Mouse (Mus musculus) lung, postnatal 36 days (tissue): Measurements from ENCODE around the gene Mid1.
A peak's percentile ranks its signal among the peaks of the same experiment; 100 is the strongest.

Experiments
- DNase-seq: peaks from one replicate; pipeline ENCODE4 v3.0.0; 2022; ENCODE audit warnings: mixed read lengths

Gene Mid1

GRCm38 (mm10) chrX:169685131-169685530 is at the start of gene Mid1:
Mid1 (plus strand) TSS chrX:169685199.
- no peak for DNase-seq

- DNase-seq, result no peak
Observed at GRCm38 (mm10) chrX:169673056-169673455, 11.9 kb upstream of the Mid1 start.

DNA sequence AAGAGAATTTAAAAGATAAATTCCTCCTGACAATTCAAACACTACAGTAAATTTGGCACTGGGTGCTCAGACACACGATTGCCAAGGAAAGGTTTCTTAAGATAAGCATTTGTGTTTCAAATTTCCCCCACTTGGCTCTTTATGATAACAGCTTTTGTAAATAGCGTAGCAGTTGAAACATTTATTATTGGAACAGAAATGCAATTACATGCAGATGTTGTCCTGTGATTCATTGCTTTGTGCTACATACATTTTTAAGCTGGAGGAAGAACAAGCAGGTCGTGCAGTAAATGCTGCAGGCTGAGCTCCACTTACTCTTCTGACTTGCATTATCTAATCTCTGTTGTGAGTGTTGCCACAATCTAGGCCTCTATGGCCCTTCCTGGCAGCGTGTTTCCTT is 8.7 kb upstream of the Mid1 start:
- no peak for DNase-seq

- DNase-seq, result no peak
Observed at GRCm38 (mm10) chrX:169685731-169686130, 732 bp downstream of the Mid1 start.

- DNase-seq, result no peak
Observed at GRCm38 (mm10) chrX:169691217-169691616, 6.2 kb downstream of the Mid1 start.

DNA sequence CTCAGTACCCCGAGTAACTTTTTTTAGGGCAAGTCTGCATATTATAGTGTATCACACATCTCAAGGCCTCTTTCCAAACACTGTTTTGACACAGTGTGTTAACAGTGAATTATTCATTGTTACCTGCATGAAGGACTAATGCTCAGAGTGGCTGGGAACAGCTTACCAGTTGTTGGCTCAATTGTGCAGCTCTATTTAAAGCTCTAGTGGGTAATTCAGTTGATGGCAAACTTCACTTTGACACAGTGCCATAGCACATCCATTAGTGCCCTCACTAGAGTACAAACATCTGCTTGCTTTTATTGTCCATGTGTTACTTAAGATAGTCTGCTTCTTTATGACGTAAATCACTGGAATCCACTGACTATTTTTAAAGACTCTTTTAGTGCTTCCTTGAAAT is 6.7 kb downstream of the Mid1 start:
- DNase-seq, result no peak

GRCm38 (mm10) chrX:169692225-169692909 is 7.4 kb downstream of the Mid1 start:
- DNase-seq, result no peak

- no peak for DNase-seq
Observed at GRCm38 (mm10) chrX:169704016-169704602, 19.1 kb downstream of the Mid1 start.

DNA sequence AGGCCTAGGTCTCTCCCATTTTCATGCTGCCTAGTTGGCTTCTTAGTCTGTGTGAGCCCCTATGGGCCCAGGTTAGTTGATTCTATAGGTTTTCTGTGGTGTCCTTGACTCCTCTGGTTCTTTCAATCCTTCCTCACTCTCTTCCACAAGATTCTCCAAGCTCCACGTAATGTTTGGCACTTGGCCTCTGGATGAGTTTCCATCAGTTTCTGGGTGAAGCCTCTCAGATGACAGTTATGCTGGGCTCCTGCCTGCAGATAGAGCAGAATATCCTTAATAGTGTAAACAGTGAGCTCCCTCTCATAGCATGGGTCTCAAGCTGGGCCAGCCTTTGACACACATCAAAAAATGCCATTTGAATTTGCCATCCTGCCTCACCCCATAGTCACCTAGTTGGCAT is 38.5 kb downstream of the Mid1 start:
- no peak for DNase-seq

DNA sequence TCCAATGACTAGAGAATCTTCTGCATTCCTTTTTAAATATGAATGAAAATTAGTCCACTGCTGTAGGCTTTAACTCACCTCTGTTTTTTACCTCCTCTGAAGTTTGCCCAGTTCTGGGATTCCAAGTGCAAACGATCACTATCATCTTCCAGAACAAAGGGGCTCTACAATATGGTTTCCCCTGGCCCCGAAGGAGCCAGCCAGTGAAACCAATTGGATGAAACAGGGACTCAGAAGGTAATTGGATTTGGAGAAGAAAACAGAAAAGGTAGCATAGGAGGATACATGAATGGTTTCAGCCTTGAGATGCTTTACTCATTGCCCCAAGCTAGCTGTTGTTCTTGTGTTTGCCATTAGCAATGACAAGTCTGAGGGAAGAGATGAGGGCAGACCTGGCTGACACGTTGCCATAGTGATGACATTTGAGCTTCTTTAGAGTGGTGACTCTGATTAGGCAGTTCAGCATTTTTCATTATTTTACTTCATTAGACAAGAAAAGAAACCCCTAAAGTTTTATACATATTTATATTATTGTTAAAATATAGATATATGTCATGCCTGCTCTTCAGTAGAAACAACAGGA is 50.5 kb downstream of the Mid1 start:
- DNase-seq, result no peak

- DNase-seq, result no peak
Observed at GRCm38 (mm10) chrX:169758001-169758400, 73.0 kb downstream of the Mid1 start.

- DNase-seq, result no peak
Observed at GRCm38 (mm10) chrX:169779535-169779934, 94.5 kb downstream of the Mid1 start, which contains the start of gene 4933400A11Rik. 4933400A11Rik (minus strand) TSS chrX:169779635.

GRCm38 (mm10) chrX:169789702-169790101 is 104.7 kb downstream of the Mid1 start:
- DNase-seq, result no peak

DNA sequence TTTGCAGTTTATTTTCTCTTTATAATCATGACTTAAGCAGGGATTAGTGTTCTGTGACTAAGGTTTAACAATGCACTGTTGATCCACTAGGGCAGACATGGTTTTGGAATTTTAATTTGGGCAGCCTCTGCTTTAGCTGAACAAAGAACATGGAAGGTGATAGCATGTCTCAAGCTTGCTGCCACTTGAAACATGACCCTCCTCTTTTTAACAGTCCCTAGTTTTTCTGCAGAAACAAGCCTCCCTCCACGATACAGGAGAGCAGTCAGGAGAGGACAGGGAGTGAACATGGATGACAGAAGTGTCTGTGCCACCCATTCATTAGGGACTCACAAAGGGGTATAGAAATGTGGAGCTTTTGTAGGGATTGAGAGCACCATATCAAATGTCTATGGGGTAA is 107.9 kb downstream of the Mid1 start:
- DNase-seq, result no peak

DNA sequence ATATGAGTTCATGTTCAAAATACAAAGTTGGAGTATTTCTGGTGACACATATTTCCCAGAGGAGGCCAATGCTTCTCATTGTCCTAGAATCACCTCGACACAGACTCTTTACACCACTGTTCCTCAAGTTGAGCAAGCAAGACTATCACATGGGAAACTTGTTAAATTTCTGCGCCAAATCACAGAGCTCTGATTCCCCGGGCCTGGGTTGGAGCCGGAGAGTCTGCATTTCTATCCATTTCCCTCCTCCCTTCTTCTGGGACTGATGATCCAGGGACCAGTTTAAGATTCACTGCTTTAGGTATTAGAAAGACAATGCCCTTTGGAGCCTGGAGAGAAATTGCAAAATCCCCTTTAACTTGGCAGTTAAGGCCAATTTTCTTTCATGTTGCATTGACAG is 109.4 kb downstream of the Mid1 start:
- DNase-seq, result no peak

DNA sequence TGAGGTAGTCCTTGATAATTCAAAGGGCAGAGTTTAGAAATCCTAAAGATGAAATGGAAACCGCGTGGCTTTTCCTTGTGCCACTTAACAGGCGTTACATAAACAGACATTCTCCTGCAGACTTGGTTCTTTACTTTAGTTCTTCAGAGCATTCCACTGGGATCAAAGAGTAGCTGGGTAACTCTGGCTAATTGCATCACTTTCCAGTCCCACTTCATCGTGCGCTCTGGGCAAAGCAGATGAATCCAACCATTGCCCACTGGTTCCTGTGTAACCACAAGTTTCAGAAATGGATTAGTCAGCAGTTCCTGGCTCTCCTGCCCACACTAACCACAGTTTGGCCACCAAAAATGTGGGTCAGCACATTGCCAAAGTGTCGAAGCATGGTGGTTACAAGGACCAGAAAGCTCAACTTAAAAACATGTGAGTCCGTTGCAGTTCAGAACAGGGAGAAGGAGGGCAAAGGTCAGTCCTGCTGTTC is 109.9 kb downstream of the Mid1 start:
- peak; percentile 28 for DNase-seq

DNA sequence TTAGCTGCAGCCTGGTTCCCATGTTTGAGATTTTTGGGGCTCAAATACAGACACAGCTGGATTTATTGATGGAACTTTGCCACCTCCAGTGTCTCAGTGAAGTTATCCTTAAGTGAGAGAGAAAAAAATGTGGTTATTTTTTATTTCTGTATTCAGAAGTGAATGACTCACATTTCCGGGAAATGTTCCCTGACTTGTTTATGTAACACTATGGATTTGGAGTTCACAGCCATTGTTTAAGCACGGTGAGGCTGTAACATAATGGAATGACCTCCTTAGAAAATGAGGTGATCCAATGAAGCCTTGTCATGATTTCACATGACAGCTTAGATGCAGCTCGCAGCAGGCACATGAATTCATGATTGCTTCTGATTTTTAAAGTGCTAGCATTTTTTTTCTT is 112.1 kb downstream of the Mid1 start:
- DNase-seq, result no peak

- peak; percentile 63 for DNase-seq
Observed at GRCm38 (mm10) chrX:169798987-169799680, 114.1 kb downstream of the Mid1 start.

DNA sequence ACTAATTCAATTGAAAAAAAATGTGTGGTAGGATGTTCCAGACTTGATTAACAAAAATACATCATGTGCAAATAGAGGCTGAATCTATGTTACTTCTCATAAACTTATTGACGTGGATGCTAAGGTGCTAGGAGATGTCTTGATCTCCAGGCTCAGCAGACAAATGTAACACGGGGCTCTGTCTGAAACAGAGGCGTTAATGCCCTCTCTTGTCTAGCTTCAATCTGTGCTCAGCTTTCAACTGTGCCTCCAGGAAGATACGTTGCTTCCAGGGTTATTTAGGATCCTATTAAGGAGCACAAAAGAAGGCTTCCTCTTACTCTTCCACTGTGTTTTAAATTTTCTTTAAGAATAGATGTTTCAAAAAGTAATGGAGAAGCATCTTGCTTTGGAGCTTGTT is 115.2 kb downstream of the Mid1 start:
- DNase-seq, result no peak

DNA sequence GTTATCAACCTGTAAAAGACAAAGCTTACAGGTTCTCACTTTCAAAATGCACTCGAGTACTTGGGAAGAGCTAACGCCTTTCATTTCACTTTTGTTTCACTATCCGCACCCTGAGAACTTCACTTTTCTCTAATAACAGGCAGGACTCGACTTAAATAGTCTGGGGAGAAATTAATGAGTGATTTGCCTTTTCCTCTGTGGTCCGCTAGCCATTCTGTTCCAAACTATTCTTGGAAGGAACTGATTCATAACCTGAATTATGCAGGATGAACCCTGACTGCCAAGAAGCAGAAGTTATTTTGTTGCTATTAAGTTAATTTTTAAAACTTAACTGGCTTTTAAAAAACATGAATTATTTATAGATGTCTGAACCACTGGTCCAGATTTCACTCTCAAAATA is 120.8 kb downstream of the Mid1 start:
- DNase-seq, result no peak

- DNase-seq, result peak; percentile 39
Observed at GRCm38 (mm10) chrX:169807744-169808143, 122.7 kb downstream of the Mid1 start.

- DNase-seq, result no peak
Observed at GRCm38 (mm10) chrX:169811318-169811717, 126.3 kb downstream of the Mid1 start.

DNA sequence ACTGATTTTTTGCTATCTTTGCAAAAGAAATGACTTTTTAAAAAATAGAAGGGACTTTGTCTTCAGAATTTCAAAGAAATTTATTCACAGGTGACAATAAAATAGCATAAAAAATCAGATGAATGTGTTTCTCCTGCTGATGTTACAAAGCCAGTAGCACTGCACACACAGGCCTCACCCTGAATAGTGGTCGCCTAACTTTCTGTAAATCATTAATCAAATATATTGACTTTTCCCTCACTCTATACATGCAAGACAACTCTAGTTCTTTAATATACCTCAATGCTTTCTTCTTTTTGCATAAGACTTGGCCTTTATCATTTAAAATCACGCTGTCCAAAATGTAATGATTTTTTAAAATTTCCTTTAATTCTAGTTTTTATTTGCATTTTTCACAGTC is 126.8 kb downstream of the Mid1 start:
- DNase-seq, result no peak

DNA sequence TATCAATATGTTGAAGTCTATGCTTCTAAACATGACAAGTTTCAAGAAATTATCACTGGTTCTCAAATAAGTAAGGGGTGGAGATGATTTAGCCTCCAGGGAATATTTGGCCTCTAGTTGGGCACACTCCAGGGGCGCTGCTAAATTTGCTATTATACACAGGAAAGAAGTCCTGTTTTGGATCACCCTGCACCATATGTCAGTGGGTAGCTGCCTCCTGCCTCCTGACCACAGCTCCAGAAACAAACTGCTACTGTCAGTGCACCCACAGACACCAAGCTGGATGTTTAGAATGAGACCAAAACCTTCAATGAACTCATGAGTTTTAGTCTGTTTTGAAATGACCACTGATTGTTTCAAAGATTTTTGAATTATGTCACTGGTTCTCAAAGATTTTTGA is 128.7 kb downstream of the Mid1 start:
- DNase-seq, result no peak
